Mouse (Mus musculus): ENCODE data around the gene Fam160a1.

Gene Fam160a1

GRCm38 (mm10) chr3:85652727-85653665 is 164.1 kb downstream of the Fam160a1 start:
- TF ChIP-seq GATA4 (IDR thresholded peaks at IDR 0.05; ENCODE audit: insufficient replicate concordance, low read length) = no peak

- TF ChIP-seq GATA4 (IDR thresholded peaks at IDR 0.05; ENCODE audit: insufficient replicate concordance, low read length) = no peak
Measured at GRCm38 (mm10) chr3:85649176-85649575, 167.9 kb downstream of the Fam160a1 start.

GRCm38 (mm10) chr3:85645517-85646004 is 171.5 kb downstream of the Fam160a1 start:
- no peak for TF ChIP-seq GATA4 (IDR thresholded peaks at IDR 0.05; ENCODE audit: insufficient replicate concordance, low read length)

GRCm38 (mm10) chr3:85644814-85645213 is 172.3 kb downstream of the Fam160a1 start:
- no peak for TF ChIP-seq GATA4 (IDR thresholded peaks at IDR 0.05; ENCODE audit: insufficient replicate concordance, low read length)

GRCm38 (mm10) chr3:85641751-85642150 is 175.3 kb downstream of the Fam160a1 start:
- TF ChIP-seq GATA4 (IDR thresholded peaks at IDR 0.05; ENCODE audit: insufficient replicate concordance, low read length) = no peak

- TF ChIP-seq GATA4 (IDR thresholded peaks at IDR 0.05; ENCODE audit: insufficient replicate concordance, low read length) = no peak
Measured at GRCm38 (mm10) chr3:85636716-85637447, 180.2 kb downstream of the Fam160a1 start.

GRCm38 (mm10) chr3:85635591-85635990 is 181.5 kb downstream of the Fam160a1 start:
- no peak for TF ChIP-seq GATA4 (IDR thresholded peaks at IDR 0.05; ENCODE audit: insufficient replicate concordance, low read length)

GRCm38 (mm10) chr3:85635126-85635419 is 182.0 kb downstream of the Fam160a1 start:
- TF ChIP-seq GATA4 (IDR thresholded peaks at IDR 0.05; ENCODE audit: insufficient replicate concordance, low read length) = no peak

- no peak for TF ChIP-seq GATA4 (IDR thresholded peaks at IDR 0.05; ENCODE audit: insufficient replicate concordance, low read length)
Measured at GRCm38 (mm10) chr3:85634389-85635125, 182.5 kb downstream of the Fam160a1 start.

GRCm38 (mm10) chr3:85633733-85634132 is 183.4 kb downstream of the Fam160a1 start:
- TF ChIP-seq GATA4 (IDR thresholded peaks at IDR 0.05; ENCODE audit: insufficient replicate concordance, low read length) = no peak

- no peak for TF ChIP-seq GATA4 (IDR thresholded peaks at IDR 0.05; ENCODE audit: insufficient replicate concordance, low read length)
Measured at GRCm38 (mm10) chr3:85629895-85630510, 187.1 kb downstream of the Fam160a1 start.

- no peak for TF ChIP-seq GATA4 (IDR thresholded peaks at IDR 0.05; ENCODE audit: insufficient replicate concordance, low read length)
Measured at GRCm38 (mm10) chr3:85619751-85620150, 197.3 kb downstream of the Fam160a1 start.

GRCm38 (mm10) chr3:85619345-85619744 is 197.7 kb downstream of the Fam160a1 start:
- TF ChIP-seq GATA4 (IDR thresholded peaks at IDR 0.05; ENCODE audit: insufficient replicate concordance, low read length) = no peak

GRCm38 (mm10) chr3:85618885-85619284 is 198.2 kb downstream of the Fam160a1 start:
- TF ChIP-seq GATA4 (IDR thresholded peaks at IDR 0.05; ENCODE audit: insufficient replicate concordance, low read length) = no peak

GRCm38 (mm10) chr3:85616389-85616788 is 200.7 kb downstream of the Fam160a1 start:
- no peak for TF ChIP-seq GATA4 (IDR thresholded peaks at IDR 0.05; ENCODE audit: insufficient replicate concordance, low read length)
